Mouse (Mus musculus) heart, adult 2 months (tissue): Measurements from ENCODE around the gene Gins2. TPM values are rescaled to one million over a fixed set of nuclear protein-coding genes. Genes with fewer than 3 reads are reported as not detected.
A peak's percentile ranks its signal among the peaks of the same experiment; 100 is the strongest.

Experiments
- DNase-seq, 2 experiments: peaks; one replicate each; pipeline ENCODE4 v3.0.0; 2021
- H3K27ac ChIP-seq: fragments of 200-600 bp; 2 replicates; pipeline ENCODE4 v1.8.1; 2022
- H3K27me3 ChIP-seq: fragments of 200-500 bp; 2 replicates; pipeline ENCODE4 v1.6.1; 2012; ENCODE audit warnings: mild to moderate bottlenecking, low read length, inconsistent platforms, mixed read lengths; ENCODE audit not compliant: control insufficient read depth, insufficient read depth
- H3K36me3 ChIP-seq: fragments of 200-500 bp; 2 replicates; pipeline ENCODE4 v1.6.1; 2012; ENCODE audit warnings: low read length, inconsistent platforms; ENCODE audit not compliant: control insufficient read depth, insufficient read depth
- H3K4me1 ChIP-seq: fragments of 200-500 bp; 2 replicates; pipeline ENCODE4 v1.6.1; 2011; ENCODE audit warnings: low read length; ENCODE audit not compliant: control insufficient read depth, insufficient read depth
- H3K4me3 ChIP-seq: fragments of 200-600 bp; 2 replicates; pipeline ENCODE4 v1.8.1; 2022
- H3K79me2 ChIP-seq: fragments of 200-500 bp; replicated peaks from 2 replicates; pipeline ENCODE4 v1.6.1; 2012; ENCODE audit warnings: mild to moderate bottlenecking, inconsistent platforms, low read length, moderate library complexity, mixed read lengths; ENCODE audit not compliant: control insufficient read depth, insufficient read depth
- H3K9ac ChIP-seq: fragments of 200-500 bp; 2 replicates; pipeline ENCODE4 v1.6.1; 2012; ENCODE audit warnings: low read depth, mild to moderate bottlenecking, control low read depth, inconsistent platforms, low read length, mixed read lengths
- CTCF ChIP-seq: fragments of 200-600 bp; IDR thresholded peaks from 2 replicates; pipeline ENCODE4 v1.8.1; 2022; ENCODE audit warnings: antibody characterized with exemption, mild to moderate bottlenecking, moderate library complexity
- EP300 ChIP-seq: fragments of 200-500 bp; IDR thresholded peaks from 2 replicates; pipeline ENCODE4 v1.6.1; 2011; ENCODE audit warnings: low read depth, low read length, control low read depth; ENCODE audit not compliant: insufficient read depth
- POLR2A ChIP-seq: fragments of 200-500 bp; IDR thresholded peaks from 2 replicates; pipeline ENCODE4 v1.6.1; 2011; ENCODE audit warnings: mild to moderate bottlenecking, low read depth, low read length, control low read depth; ENCODE audit not compliant: insufficient read depth
- WGBS: fragments of 180-500 bp; shearing (Covaris S2); methylation state at CpG from one replicate; pipeline ENCODE4 v1.1.7; 2018; 5-methylcytosine and 5-hydroxymethylcytosine counted together
- intact Hi-C: fragments of 180-260 bp; cut with DNase I; formaldehyde crosslinking; loops from one replicate; pipeline ENCODE4 v1.15.1; 2025
- long read RNA-seq: library from polyadenylated mRNA; stranded (forward); transcript quantifications from one replicate; pipeline ENCODE4 v2.0.0, GENCODE M21; 2021
- polyA plus RNA-seq: library from polyadenylated mRNA; depleted of rRNA; stranded (reverse); fragments of >200 nt; gene quantifications from 2 replicates; pipeline ENCODE4 v1.2.3, GENCODE M21; 2012; rRNA removed
- total RNA-seq, 2 experiments: library from RNA; stranded (reverse); gene quantifications; 2 replicates each; pipeline ENCODE4 v1.2.3; 2021

The Gins2 gene
- total RNA-seq (1 to 10 TPM; 1.1 to 1.5 TPM), polyA plus RNA-seq (1.3 and 1.4 TPM in 2 replicates)
- long read RNA-seq, partial matches to known transcripts = 0 of 3 reads
- long read RNA-seq, other reads (novel, unspliced or antisense) = 3 of 3 reads

DNA sequence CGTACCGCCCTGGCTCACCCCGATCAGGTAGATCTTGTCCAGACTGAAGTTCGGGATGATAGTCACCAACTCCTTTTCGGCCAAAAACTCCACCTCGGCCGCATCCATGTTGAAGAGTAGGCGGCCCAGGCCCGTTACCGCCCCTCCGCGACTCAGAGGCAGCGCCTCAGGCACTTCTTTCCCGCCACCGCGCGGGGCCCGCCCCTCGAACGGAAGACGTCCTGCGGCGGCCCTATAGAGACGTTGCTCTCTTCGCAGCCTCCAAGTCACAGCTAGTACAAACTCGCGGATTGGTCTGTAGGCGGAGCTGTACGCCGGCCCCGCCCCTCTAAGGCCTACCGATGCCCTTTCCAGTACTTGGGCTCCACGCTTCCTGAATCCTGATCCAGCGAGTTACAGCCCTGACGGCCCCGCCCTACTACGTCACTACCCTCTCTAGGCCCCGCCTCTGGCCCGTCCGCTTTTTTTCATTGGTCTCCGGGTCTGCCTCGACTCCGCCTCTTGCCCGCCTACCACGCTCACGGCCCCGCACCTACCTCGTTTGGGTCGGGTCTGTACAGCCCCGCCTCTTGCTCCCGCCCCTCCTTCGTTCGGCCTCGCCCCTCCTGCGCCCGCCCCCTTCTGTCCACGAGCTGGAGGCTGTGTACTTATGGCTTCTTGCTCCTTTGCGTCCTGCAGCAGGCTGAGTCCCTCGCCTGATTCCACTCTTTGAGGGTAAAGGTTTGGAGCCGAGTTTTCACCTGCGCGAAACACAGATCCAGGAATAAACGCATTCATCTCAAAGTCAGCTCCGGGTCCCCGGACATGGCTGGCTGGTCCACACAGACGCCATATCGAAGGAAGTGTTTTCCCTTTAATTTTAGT lies at the start of gene Gins2:
Gins2 (minus strand) TSS at position 397 of the 864 bp plus-strand sequence.
- intact Hi-C loops = no loop called here

DNA sequence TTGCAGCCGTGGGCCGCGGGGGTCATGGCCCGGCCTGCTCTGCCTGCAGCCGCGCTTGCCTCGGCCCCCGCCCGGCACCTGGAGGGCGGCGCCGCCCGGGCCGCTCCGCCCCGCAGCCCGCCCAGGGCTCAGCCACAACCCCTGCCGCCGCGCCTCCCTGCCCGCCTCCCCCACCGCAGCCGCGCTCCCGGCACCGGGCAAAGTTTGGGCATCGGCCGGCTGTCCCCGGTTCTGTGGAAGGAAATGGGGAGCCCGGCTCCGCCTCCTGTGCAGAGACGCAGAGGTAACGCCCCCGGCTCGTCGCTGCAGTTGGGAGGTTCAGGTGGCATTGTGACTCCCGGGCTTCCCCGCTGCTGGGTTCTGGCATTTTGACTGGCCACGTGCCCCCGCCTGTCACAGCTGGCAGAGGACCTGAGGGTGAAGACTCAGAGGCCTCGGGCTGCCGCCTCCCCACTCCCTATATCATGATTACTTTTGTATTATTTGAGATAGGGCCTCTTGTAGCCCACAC lies 45.3 kb upstream of the Gins2 start:
- Histone ChIP-seq H3K4me3 (peak overlapping the region; percentile 55), H3K9ac (peak overlapping the region; percentile 71), H3K79me2 (no peaks in the 10 kb centered on the region), H3K36me3 (no peaks in the 10 kb centered on the region), H3K4me1 (no peaks in the 10 kb centered on the region), H3K27me3 (no peaks in the 10 kb centered on the region), H3K27ac (no peak overlapping the region)
- 2% methylated on average over 42 of the region's 42 CpGs for WGBS
- intact Hi-C loops = no loop called here
- peak; percentile 68 to 74 for DNase-seq
- no peak for TF ChIP-seq CTCF
- no peak for TF ChIP-seq POLR2A
- no peak for TF ChIP-seq EP300

More for the DNA sequence above, at the start of gene Gins2:
- Histone ChIP-seq H3K27ac (peak within 1 kb of the TSS; percentile 66), H3K27me3 (no peaks in the 10 kb centered on the region), H3K4me3 (peak within 1 kb of the TSS; percentile 52), H3K9ac (peak within 1 kb of the TSS; percentile 55), H3K36me3 (no peaks in the 10 kb centered on the region), H3K79me2 (no peaks in the 10 kb centered on the region), H3K4me1 (peaks cover 2% of the 10 kb centered on the region; the same call in 1 of the 2 replicates)
- peak; percentile 98 to 100 for DNase-seq
- WGBS = under 1% methylated on average over 67 of the region's 67 CpGs
- TF ChIP-seq EP300 (no peak; the same call in 1 of the 2 replicates), CTCF (peak; percentile 9; the same call in 1 of the 2 replicates), POLR2A (peak; percentile 82)

DNA sequence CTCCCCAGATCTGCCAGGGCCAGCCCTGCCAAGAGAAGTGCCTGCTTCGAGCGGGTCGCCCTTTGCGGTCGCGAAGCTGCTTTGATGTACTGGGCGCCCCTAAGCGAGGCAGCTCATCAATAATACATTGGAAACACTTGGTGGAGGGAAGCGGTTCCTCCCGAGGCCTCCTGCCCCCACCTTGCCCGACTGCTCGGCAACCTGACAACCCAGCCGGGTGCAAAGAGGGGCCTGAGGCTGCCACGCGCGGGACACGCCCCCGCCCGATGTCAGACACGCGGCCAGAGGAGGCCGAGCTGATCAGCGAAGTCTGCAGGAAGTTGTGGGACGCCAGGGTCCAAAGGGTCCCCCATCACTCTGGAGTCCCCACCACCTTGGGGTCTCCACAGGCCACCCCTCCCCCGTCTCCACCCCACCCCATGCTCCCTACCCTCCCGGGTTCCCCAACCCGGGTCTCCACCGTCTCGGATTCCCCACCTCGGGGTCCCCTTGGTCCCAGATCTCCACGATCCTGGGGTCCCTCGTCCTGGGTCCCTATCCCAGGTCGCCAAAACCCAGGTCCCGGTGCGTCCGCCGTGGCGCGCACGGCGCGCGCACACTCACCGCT lies 44.7 kb upstream of the Gins2 start:
- 5% methylated on average over 44 of the region's 44 CpGs for WGBS
- H3K27ac ChIP-seq = no peak overlapping the region
- DNase-seq = peak in 1 of 2 experiments; percentile 34

DNA sequence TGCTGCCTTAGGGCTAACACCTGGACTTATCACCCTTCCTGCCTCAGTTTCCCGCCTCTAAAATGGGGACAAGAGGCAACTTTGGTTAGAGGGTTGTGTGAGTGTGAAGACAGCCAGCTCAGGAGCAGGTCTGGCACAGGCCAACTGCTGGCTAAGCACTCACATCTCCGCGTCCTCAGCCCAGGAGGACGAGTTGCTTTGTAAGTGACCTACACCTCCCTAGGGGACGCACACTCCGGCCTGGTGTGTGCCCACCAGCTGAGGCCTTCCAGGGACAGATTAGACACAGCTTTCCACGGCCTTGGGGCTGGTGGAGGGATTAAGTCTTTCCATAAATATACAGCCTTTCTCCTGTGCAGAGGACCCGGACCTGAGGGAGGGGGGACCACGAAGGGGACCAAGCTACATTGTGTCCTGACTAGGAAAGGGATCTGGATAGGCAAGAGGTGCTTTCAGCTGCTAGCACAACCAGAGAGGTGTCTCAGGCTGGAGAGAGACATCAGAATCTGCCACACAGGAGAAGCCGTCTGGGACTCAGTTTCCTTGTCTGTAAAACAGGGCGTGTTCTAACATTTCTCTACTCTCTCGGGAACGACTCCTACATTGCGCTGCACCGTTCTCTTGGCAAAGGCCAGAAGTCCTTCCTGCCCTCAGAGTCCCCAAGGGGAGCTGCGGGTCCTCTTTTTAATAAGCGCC lies 44.0 kb upstream of the Gins2 start:
- DNase-seq = no peak
- H3K9ac ChIP-seq = no peak overlapping the region
- H3K4me3 ChIP-seq = no peak overlapping the region; the same call in 1 of the 2 replicates
- intact Hi-C loops = no loop called here
- WGBS = 53% methylated on average over 17 of the region's 17 CpGs
- TF ChIP-seq EP300 (no peak), POLR2A (no peak), CTCF (no peak)
- no peaks in the 10 kb centered on the region for H3K27me3 ChIP-seq
- no peaks in the 10 kb centered on the region for H3K4me1 ChIP-seq
- no peaks in the 10 kb centered on the region for H3K79me2 ChIP-seq
- H3K27ac ChIP-seq = no peak overlapping the region
- no peaks in the 10 kb centered on the region for H3K36me3 ChIP-seq

More for the DNA sequence above, 44.7 kb upstream of the Gins2 start:
- Histone ChIP-seq H3K4me1 (no peaks in the 10 kb centered on the region), H3K9ac (peak overlapping the region; percentile 71), H3K27me3 (no peaks in the 10 kb centered on the region), H3K79me2 (no peaks in the 10 kb centered on the region), H3K36me3 (no peaks in the 10 kb centered on the region), H3K4me3 (peak overlapping the region; percentile 55)
- TF ChIP-seq POLR2A = no peak
- no peak for TF ChIP-seq EP300
- no peak for TF ChIP-seq CTCF
- intact Hi-C loops = no loop called here

DNA sequence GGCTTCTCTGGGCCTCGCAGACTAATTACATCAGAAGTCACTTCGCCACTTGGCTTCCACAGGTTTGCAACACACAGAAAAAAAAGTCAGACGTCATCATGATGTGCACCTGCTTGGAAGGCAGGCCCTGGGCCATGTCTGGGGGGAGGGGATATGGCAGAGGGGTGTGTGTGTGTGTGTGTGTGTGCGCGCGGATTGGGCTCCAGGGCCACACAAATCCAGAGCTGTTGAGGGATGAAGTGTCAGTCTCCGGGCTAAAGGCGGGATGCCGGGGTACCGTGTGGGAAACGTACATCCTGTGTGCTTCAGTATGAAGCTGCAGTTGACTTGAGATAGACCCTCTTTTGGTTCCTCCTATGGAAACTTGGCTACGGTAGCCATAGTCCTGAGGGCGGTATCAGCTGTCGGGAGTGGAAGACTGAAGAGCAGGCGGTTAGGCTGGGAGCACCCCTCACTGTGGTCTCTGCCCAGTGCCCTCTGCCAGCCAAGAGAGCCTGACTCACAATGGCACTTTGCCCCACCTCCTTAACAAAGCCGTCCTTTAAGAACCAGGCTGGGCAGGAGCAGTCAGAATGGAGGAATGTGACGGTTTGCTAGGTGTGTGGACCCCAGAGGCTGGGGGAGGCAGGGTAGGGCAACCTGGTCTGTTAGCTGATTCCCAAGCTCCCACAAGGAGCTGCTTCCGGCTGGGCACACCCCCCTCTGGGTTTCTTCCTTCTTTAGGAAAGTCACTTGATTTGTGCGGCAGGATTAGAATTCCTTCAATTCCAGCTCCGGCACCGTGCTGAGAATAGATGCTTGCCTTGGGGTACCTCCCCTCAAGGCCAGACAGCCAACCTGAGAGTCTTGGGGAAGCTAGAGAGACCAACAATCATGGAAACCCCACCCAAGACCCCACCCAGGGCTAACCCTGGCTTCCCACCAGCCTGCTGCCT lies 42.6 kb upstream of the Gins2 start:
- WGBS = 71% methylated on average over 21 of the region's 21 CpGs
- no peak for DNase-seq

More for the DNA sequence above, 42.6 kb upstream of the Gins2 start:
- TF ChIP-seq EP300 (no peak), POLR2A (no peak), CTCF (no peak)
- Histone ChIP-seq H3K4me3 (no peak overlapping the region), H3K79me2 (no peaks in the 10 kb centered on the region), H3K4me1 (no peaks in the 10 kb centered on the region), H3K9ac (no peak overlapping the region), H3K27me3 (no peaks in the 10 kb centered on the region), H3K27ac (no peak overlapping the region), H3K36me3 (no peaks in the 10 kb centered on the region)
- intact Hi-C loops = no loop called here
